Mouse (Mus musculus): Measurements from ENCODE around the gene Ankrd53.
A peak's percentile ranks its signal among the peaks of the same experiment; 100 is the strongest.

Ankrd53 gene

GRCm38 (mm10) chr6:83762344-83762743 is at the start of gene Ankrd53:
TSS of gene Ankrd53 (plus strand) at chr6:83762644.
- DNase-seq: no peak

GRCm38 (mm10) chr6:83713271-83714136 is 48.9 kb upstream of the Ankrd53 start:
- no peak for DNase-seq

GRCm38 (mm10) chr6:83714221-83715123 is 48.0 kb upstream of the Ankrd53 start:
- peak; percentile 64 for DNase-seq

GRCm38 (mm10) chr6:83715461-83716196 is 46.8 kb upstream of the Ankrd53 start:
- peak; percentile 59 for DNase-seq

- DNase-seq: no peak
These were observed 45.4 kb upstream of the Ankrd53 start for GRCm38 (mm10) chr6:83717026-83717425.

GRCm38 (mm10) chr6:83722526-83722925 is 39.9 kb upstream of the Ankrd53 start:
- peak; percentile 63 for DNase-seq

- DNase-seq: peak; percentile 62
These were observed 35.3 kb upstream of the Ankrd53 start for GRCm38 (mm10) chr6:83727178-83727577.

GRCm38 (mm10) chr6:83728488-83728887 is 34.0 kb upstream of the Ankrd53 start:
- DNase-seq: no peak

GRCm38 (mm10) chr6:83729350-83729970 is 33.0 kb upstream of the Ankrd53 start:
- DNase-seq: no peak

GRCm38 (mm10) chr6:83731128-83731527 is 31.3 kb upstream of the Ankrd53 start:
- DNase-seq: peak; percentile 84

- no peak for DNase-seq
These were observed 25.1 kb upstream of the Ankrd53 start for GRCm38 (mm10) chr6:83737311-83737710.

- DNase-seq: no peak
These were observed 23.8 kb upstream of the Ankrd53 start for GRCm38 (mm10) chr6:83738596-83738995.

- DNase-seq: no peak
These were observed 19.7 kb upstream of the Ankrd53 start, which contains the start of gene Atp6v1b1 for GRCm38 (mm10) chr6:83742761-83743160. TSS of gene Atp6v1b1 (plus strand) at chr6:83742990.

- DNase-seq: no peak
These were observed 19.2 kb upstream of the Ankrd53 start for GRCm38 (mm10) chr6:83743212-83743611.

GRCm38 (mm10) chr6:83744126-83744525 is 18.3 kb upstream of the Ankrd53 start:
- DNase-seq: no peak

GRCm38 (mm10) chr6:83744557-83744956 is 17.9 kb upstream of the Ankrd53 start:
- no peak for DNase-seq

- DNase-seq: no peak
These were observed 17.0 kb upstream of the Ankrd53 start for GRCm38 (mm10) chr6:83745466-83745865.

- peak; percentile 59 for DNase-seq
These were observed 13.2 kb upstream of the Ankrd53 start for GRCm38 (mm10) chr6:83749286-83749685.

- peak; percentile 82 for DNase-seq
These were observed 12.2 kb upstream of the Ankrd53 start for GRCm38 (mm10) chr6:83750171-83750684.

GRCm38 (mm10) chr6:83756051-83756450 is 6.4 kb upstream of the Ankrd53 start:
- DNase-seq: no peak

GRCm38 (mm10) chr6:83762880-83763431 is 512 bp downstream of the Ankrd53 start:
- DNase-seq: peak; percentile 64

GRCm38 (mm10) chr6:83766982-83767381 is 4.5 kb downstream of the Ankrd53 start:
- peak; percentile 34 for DNase-seq
